15 mouse cellular contexts compared by ENCODE assay signal in the genomic region with DNA sequence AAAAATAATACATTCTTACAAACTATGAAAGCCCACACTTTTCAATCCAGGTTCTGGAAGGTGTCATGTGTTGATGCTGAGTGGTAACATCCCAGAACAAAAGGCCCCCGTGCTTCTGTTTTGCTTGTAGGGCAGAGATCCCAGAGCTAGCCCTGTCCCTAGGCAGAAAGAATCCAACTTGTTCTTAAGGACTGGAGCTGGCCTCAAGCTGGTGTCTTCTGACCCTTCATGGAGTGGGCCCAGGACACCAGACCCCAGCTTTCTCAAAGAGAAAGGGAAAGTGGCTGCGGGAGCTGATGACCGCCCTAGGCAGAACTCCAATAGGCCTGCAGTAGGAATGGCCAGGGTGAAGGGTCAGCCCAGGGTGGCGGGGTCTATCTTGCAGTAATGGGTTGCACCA. TPM values are rescaled to one million over a fixed set of nuclear protein-coding genes. Genes with fewer than 3 reads are reported as not detected.
"Had no signal": no experiment of that assay in that cellular context is flagged by ENCODE, and none has a peak within 500 bp of the region (broad histone marks: within the 10 kb centered on the region; RNA-seq: fewer than 3 reads in every experiment).

No protein-coding gene starts in this region.

- H3K4me3 ChIP-seq: liver, embryonic 15.5 days; megakaryocyte, embryonic 14.5 days; midbrain, embryonic 13.5 days; midbrain, embryonic 15.5 days; neural tube, embryonic 12.5 days had no signal

- H3K27ac ChIP-seq: liver, embryonic 15.5 days; macrophage; midbrain, embryonic 13.5 days; midbrain, embryonic 15.5 days; neural tube, embryonic 12.5 days had no signal

- DNase-seq: liver, postnatal 0 days; lung, embryonic 14.5 days; right cerebral cortex, postnatal 25 days; right cerebral cortex, postnatal 4 days; spleen, adult 18-20 months; thymus, adult 18-20 months; thymus, postnatal 14 days; thymus, postnatal 36 days had no signal

- H3K9ac ChIP-seq: liver, embryonic 15.5 days; liver, postnatal 0 days; lung, embryonic 14.5 days; midbrain, embryonic 13.5 days; midbrain, embryonic 15.5 days; neural tube, embryonic 12.5 days had no signal

- H3K36me3 ChIP-seq: liver, embryonic 15.5 days; midbrain, embryonic 13.5 days; midbrain, embryonic 15.5 days; neural tube, embryonic 12.5 days had no signal

RNA-seq across cellular contexts. Expression of a gene that starts 5.0 kb away (rescaled TPM):
- total RNA-seq: monocyte, adult 5-6 weeks had no signal
